Mouse (Mus musculus): ENCODE measurements around the gene Nog.

DNA sequence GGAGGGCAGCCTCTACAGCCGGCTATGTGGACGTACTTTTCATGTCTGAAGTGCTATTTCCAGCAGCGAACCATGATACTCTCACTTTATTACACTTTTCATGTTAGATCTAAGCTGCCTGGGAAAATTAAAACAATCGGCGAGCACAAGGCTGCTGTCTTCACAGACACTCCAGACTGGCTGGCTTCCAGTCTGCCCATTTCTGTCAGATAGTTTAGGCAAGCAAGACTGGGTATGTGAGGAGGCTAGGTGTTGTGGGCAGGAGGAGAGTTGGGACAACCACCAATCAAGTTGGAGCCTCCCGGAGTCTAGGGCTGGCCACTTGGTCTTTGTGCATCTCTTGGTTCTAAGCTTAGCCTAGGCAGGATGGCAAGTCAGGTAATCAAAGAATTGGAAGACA, 17.5 kb upstream of the Nog start:
- TF ChIP-seq CTCF (IDR thresholded peaks at IDR 0.05; ENCODE audit: borderline replicate concordance, insufficient read depth, low read length) (no peak), POLR2A (IDR thresholded peaks at IDR 0.05; ENCODE audit: low read depth, low read length) (no peak)

Data from embryonic fibroblast, embryonic 13.5 days (primary cell).